Mouse (Mus musculus) gastrocnemius, adult 18-20 months (tissue): ENCODE measurements around the gene Stk39. TPM values are rescaled to one million over a fixed set of nuclear protein-coding genes. Genes with fewer than 3 reads are reported as not detected.

Source experiments
- DNase-seq: peaks from one replicate; pipeline ENCODE4 v3.0.0; 2021; ENCODE audit warnings: low spot score
- long read RNA-seq, 2 experiments: library from polyadenylated mRNA; stranded (forward); transcript quantifications; one replicate each; pipeline ENCODE4 v2.0.0; 2021
- total RNA-seq, 2 experiments: library from RNA; stranded (reverse); gene quantifications; 2 replicates each; pipeline ENCODE4 v1.2.3; 2021

Stk39 gene
- 1 to 10 TPM; 2.1 to 2.8 TPM for total RNA-seq
- long read RNA-seq, experiment 1, partial matches to known transcripts: 0 of 1 reads
- long read RNA-seq, experiment 1, other reads (novel, unspliced or antisense): 0 of 1 reads
- long read RNA-seq, experiment 2, partial matches to known transcripts: 0 of 1 reads
- long read RNA-seq, experiment 2, other reads (novel, unspliced or antisense): 1 of 1 reads

DNA sequence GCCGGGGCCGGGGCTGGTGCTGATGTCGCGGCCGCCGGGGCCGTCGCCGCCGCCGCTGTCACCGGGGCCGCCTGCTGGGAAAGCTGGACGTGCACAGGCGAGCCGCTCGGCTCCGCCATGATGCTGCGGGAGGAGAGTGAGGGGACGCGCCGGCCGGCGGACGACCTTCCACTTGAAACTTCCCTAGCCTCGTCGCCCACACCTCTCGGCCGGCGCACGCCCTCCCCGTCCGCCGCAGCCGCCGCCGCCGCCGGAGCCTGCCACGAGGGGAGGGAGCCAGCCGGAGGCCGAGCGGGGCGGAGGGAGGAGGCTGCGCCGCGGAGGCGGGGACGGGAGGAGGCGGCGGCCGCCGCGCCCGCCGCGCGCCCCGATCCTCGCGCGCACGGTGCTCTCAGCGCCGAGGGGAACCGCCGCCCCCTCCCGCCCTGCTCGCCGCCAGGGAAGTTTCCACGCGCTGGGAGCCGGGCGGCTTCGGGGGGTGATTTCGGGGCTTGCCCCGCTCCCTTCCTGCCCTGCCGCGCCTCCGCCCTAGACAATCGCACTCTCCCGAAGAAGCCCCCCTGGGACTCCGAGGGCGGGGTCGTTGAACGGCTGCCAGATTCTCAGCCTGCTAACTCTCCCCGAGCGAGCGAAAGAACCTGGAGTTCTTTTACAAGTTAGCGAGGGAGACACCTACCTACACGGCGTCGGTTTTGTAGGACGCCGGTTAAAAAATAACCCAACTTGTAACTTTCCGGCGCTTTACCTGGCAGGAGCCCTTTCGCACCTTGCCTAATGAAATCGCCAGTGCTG, at the start of gene Stk39:
Gene Stk39, minus strand, starts transcription at position 510 of the 792 bp plus-strand sequence.
- DNase-seq: peak; percentile 78

DNA sequence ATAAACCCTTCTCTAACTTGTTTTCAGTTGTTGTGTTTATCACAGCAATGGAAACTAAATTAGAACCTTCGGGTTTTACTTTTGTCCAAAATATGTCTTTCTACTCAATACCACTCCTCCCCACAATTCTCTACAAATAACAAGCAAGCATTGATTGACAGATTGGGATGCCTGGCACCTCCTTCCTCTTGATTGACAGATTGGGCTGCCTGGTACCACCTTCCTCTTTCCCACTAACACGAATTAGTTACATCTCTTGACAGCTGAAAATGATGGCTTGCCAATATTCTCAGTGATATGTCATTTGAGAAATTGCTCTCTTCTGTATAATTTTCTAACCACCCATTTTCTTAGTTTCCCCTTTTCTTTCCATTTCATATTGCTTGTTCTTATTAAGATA, 43.3 kb upstream of the Stk39 start:
- no peak for DNase-seq

DNA sequence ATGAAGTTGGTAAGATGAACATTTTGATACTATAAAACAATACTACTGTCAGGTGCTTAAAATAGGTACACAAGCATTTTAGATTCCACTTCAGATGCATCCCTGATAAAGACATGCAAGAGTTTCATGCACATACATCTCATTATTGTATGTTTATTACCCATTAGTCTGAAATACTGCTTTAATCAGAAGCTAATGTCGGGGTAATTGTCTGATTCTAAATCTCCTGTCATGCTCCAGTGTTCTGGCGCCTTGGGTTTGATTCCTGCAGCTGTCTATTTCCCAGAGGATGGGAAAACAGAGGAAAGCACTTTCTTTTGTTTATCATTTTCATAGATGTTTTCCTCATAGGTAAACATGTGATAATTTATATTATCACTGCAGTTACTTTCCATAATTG, 31.1 kb upstream of the Stk39 start:
- DNase-seq: no peak

DNA sequence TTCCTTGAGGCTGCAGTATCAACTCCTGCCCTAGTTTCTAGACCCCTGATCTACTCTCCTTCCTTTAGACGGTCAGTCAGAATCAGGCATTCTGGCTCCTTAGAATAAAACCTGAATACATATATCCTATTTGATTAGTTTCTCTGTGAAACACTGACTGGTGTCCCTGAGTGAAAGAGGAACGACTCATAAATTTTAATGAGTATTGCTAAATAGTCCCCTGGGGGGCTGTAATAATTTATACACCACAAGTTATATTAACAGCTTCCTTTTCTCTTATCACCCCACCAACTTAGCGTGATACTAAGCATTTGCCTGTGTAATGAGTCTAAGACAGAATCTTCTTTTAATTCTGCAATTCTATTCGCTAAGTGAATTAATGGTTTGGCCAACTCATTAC, 30.7 kb upstream of the Stk39 start:
- DNase-seq: no peak

DNA sequence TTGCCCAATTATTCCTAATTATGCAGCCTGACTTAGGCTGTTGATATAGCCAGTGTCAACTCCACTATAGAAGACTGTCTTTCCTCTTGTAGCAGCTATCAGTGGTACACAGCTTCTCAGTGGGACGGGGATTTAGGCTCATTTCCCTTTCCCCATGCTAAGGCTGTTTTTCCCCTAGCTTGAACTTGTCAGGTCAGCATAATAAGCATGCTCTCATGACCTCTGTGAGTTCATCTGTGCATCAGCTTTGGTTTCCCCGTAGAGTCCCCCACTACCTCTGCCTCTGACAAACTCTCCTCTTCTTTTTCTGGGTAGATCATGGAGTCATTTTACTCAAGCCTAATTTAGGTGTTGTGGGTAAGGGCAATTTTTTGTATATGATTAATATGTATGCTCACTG, 30.2 kb upstream of the Stk39 start:
- DNase-seq: no peak

DNA sequence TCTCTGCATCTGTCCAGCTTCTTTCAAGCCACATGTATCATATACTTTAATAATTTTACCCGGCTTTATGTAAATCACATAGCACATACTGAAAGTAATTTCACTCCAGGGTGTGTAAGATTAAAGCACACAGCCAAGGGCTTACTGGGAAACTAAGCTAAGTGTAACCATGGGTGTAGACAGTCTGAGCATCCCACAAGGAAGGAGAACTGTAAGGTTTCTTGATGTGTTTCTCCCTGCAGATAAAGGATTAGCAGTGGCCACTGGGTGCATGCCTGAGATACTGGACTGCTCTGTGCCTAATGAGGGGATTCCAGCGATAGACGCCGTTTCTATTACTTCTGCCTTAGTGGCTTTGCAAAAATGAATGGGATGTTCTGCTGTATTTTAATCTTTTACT, 14.2 kb upstream of the Stk39 start:
- DNase-seq: no peak

DNA sequence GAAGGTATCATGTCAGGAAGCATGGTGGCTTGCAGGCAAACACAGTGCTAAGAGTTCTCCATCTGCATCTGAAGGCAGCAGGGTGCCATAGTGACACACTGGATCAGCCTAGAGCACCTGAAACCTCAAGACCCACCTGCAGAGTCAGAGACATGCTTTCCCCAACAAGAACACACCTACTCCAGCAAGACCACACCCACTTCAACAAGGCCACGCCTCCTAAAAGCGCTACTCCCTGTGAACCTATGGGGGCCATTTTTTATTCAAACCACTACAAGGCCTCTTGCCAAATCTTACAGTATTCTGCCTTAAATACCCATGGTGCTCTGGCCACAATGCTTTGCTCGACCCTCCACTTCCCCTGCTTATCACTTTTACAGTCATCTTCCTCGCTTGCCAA, 13.1 kb upstream of the Stk39 start:
- DNase-seq: no peak

DNA sequence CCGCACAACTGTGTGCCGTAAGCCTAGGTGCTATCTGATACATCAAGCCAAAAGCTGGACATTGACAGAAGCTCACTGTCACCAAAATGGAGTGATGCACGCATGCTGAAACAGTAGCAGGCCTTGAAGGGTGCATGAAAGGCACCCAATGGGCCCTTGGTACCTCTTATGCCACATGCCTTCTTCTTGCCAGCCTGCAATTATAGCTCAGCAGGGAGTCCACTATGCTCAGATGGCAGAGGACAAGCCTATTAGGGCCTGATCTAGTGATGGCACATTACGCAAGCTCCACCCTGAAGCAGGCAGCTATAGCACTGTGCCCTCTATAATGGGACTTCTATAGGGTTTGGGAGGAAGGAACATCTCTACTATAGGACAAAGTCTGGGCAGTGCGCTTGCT, 10.8 kb upstream of the Stk39 start:
- DNase-seq: no peak

DNA sequence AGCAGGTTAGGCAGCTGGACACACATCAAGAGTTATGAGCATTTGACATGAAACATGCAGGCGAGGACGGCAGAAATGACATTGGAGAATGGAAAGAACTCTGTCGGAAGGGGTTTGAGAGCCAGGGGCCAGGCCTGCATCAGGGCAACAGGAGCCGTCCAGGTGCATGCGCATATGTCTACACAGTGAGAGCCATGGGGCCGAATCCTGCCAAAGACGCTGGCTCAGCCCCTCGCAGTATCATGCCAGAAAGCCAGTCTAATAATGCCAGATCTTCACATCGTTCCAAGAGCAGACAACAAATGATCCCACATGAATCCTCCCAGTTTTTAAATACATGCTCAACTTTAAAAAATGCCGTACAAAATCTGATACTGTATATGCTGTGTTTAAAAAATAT, 7.8 kb upstream of the Stk39 start:
- DNase-seq: no peak

DNA sequence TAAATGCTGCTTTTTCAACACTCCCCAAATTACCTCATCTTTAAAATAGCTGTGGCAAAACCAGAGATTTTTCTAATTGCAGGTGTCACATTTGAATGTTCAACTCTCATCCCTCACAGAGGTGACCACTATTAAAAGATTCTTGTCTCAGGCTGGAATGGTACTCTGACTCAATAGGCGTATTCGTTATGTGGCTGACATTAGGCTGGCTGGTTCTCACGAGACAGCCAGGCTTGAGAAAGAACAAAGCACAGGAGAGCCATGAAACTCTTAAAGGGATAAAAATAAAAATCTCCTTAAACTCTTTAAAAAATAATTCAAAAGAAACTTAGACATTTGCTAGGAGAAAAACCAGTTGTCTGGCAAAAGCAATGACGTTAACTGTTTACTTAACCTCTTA, 853 bp upstream of the Stk39 start:
- no peak for DNase-seq

DNA sequence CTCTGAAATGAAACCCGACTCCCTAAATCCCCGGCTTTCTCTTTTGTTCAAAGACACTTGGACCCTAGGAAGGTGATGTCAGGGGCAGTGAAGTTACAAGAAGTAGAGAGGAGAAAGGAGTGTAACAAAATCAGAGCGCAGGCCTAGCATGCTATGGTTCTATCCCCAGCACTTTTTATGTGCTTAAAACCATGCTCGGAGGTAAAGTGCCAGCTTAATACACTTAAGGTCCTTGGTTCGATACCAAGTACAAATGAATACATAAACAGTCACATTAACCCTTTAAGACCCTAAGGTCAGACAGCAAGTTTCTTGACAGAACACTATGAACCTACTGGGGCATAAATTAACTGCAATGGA, 463 bp upstream of the Stk39 start:
- DNase-seq: no peak

DNA sequence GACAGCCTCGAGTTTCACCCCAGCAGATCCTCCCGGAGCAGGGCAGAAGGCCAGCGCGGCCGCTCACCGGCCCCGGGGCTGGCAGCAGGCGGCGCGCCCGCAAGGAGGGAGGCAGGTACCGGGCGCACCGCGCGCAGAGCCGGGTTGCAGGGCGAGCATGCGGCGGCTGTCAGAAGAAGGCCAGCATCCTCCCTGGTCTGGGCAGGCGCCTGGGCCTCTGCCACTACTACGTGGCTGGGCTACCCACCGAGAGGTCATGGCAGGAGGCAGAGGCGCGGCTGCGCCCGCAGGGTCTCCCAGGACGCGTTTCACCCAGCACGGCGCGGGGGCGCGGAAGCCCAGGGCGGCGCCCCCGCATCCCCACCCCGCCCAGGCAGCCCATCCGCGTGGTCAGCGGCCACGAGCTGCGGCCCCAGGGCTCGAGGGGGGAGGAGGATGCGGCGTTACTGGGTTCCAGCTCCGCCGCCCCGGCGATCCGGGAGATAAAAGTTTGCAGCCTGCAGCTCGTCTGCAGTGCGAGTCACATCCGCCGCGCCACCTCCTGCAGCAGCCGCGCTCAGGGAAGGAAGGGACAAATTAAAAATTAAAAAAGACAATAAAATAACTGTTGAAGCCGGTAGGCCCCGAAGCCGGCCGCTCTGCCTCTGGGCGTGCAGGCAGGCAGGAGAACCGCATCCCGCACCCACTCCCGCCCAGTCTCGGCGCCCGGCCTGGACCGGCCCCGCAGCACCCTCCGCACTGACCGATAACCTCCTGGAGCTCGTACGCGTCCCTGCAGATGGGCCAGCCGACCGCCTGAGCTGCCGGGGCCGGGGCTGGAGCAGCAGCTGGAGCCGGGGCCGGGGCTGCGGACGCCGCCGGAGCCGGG, 943 bp downstream of the Stk39 start:
- peak; percentile 30 for DNase-seq

DNA sequence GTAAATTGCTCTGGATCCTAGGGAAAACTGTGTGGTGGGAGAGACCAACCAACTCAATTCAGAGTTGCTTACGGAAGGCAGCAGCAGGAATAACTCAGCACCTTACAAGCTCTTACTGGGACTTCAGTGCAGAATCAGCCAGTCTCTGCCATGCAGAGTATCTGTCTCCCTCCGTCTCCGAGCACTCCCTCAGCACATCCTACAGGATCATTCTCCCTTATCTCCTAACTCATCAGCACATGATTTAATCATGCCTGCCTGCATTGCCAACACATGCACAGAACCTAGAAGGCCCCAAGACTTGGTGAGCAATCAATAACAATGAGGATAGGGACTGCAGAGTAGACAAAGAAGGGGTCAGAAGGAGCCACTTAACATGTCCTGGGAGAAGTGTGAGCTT, 2.6 kb downstream of the Stk39 start:
- DNase-seq: no peak

DNA sequence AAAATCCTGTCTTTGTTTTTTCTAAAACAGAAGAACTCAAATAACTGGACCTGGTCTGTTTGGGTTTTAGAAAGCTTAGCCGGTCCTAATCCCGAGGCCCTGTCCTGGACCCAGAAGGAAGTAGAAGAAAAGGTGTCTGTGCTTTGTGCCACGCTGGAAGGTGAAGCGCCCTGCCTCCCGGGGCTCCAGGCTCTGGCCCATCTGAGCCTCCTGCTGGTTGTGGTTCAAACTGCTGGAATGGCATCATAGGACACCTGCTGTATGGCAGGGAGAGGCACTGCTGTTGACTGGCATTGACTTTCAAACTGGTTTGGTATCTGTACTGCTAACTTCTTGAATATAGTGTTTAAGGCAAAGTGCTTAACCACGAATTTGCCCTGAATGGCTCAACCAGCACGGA, 3.4 kb downstream of the Stk39 start:
- DNase-seq: no peak

DNA sequence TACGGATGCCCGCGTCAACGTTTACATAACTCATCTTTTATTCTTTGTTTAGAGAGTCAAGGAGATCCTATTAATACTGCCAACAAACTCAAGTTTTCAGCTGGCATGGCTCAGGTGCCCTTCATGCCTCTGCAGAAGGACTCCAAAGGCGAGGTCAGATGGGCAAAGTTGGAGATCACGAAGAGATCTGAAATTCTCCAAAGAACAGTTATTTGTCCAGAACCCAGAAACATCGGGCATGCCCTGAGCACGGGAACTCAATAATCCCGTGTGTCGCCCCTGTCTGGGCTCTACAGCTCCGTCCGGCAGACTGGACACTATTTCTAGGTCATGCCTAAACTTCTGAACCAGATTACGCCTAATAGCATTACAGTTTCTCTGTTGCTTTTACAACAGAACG, 3.8 kb downstream of the Stk39 start:
- DNase-seq: no peak

DNA sequence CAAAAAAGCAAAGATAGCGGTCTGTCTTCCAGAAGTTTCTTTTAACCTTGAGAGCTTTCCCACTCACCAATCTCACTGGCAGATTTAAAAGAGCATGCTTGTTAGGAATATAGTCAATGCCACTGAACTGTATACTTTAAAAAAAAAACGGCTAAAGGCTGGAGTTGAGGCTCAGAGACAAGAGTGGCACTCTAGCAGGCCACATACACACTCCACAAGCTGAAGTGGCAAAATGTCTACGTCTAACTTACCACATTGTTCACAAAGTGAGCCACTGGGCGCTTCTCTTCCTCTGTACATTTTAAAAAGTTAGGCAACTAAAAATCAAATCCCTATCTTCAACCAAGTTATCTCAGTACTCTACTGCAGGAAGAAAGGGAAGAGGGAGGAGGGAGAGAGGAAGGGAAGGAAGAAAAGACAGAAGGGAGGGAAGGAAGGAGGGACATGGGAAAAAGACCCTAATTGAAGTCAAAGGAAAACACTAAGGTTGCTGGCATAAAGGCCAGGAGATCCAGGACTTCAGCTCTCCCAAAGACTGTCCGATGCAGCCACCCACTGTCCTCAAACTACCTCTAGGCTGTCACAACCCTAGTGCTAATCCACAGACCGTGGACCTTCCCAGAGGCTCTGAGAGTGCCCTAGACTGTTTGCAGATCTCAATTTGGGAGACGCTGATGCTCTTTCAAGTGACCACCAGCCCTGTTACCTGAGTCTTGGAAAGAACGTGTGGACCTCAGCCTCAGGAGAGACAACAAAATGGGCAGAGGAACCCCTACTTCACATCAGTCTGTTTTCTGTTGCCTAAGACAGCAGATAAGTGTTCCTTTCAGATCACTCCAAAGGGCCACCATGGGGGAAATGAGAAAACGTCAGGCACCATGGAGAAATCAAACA, 4.7 kb downstream of the Stk39 start:
- no peak for DNase-seq

DNA sequence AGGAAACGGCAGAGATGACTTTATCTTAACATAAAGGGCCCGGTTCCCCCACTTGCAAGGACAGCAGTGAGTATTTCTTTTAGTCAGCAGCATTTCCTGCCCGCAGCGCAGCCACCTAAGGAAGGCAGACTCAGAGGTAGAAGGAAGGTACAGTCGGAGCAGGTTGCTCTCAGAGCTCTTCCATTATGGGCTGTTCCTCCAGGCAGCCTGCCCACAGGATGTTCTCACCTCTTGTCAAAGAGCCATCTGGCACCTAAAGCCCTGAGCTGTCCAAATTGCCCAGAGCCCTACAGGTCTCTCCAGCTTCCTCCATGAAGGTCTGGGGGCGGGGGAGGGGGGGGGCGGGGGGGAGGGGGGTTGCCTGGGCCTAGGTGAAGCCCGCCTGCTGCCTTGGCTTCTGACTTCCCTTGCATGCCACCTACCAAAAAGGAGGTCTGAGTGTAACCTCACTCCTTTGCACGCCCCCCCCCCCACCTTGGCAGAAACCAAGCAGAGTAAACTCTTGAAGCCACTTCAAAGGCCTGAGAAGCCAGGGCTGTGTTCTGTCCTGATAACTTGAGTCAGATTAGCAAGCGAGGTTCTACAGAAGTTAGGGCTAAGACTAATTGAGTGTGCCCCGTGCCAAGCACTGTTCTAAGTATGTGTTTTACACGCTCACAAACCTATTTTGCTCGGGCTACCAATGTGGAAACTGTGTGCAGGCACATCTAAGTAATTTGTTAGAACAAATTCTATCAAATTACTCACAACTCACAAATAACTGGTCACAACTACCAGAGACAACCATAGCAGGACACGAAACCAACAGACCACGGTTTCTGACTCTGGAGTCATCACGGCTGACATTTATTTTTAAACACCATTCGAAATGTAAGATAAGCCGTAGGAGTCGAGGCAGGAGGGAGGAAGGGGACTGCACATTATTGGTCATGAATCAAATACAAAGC, 5.7 kb downstream of the Stk39 start:
- peak; percentile 70 for DNase-seq

DNA sequence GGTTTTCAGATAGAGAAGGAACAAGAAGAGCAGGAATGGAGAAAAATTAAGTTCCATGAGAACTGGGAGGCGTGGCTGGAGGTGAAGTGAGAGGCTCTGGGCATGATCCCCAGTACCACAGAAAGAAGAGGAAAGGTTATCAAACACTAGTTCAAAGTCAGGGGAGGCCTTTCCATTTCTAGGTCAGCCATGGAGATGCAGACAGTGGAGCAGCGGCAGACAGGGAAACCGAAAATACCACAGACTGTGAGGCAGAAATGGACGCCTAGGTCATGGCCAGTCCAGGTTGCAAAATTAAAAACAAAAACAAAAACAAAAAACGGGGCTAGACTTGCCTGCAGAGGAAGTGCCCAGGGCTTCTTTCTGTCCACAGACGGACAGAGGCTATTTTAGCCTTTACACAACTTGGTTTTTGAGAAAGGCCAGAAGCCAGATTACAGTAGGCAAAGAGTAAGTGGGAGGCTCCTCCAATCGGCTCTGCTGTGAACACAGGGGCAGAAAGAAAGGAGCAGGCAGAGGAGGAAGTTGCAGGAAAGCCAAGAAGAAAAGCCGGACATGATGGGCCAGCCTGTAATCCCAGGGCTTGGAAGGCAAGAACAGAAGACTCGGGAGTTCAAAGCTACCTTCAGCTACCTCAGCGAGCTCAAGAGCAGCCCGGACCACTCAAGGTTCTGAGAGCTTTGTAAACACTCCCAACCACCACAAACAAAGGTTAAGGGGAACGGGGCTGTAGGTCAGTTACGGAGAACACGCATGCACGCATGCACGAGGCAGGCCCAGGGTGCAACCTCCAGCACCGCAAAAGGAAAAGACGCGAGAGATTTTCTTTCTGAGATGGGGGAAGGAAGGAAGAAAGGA, 6.6 kb downstream of the Stk39 start:
- no peak for DNase-seq

DNA sequence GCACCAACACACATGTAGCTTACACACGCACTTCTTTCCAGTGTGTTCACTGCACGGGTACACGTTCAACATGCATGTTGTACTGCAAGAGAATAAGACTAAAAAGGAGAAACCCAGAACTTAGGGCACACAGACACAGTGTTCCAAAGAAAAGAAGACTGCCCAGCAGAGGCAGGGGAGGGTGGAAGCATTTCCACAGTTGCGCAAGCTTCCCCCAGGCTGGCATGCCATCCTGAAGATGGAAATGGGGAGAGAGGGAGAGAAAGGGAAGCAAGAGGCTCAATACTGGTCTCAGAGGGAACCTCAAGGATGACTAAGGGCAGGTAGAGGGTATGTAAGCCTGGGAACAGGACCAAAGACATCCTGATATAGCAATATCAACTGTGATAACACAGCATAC, 7.6 kb downstream of the Stk39 start:
- DNase-seq: no peak
